Mouse (Mus musculus): ENCODE results near the gene Eif5b. TPM values are rescaled to one million over a fixed set of nuclear protein-coding genes. Genes with fewer than 3 reads are reported as not detected.

Eif5b gene
- total RNA-seq, 4 experiments from 2014 or later: 53.3 to 62.9 (median 54.8) TPM

Other genes with a start within 250 kb of the Eif5b start
- gene Tsga10, start 131.6 kb upstream of the Eif5b start, total RNA-seq (2022): 1 to 10 TPM; 6.1 to 8.0 (median 7.7) TPM
- gene Lipt1, start 126.3 kb upstream of the Eif5b start, total RNA-seq (2022): 10 to 100 TPM in 1 of 4 experiments, 1 to 10 TPM in 3; 8.5 to 10.7 (median 9.1) TPM
- gene Mitd1, start 107.6 kb upstream of the Eif5b start, total RNA-seq (2022): 1 to 10 TPM in 3 of 4 experiments, under 1 TPM in 1; 0.63 to 2.1 (median 1.3) TPM
- 100 to 1,000 TPM; 261 to 309 (median 283) TPM for gene Mrpl30, start 107.5 kb upstream of the Eif5b start, total RNA-seq (2022)
- not detected for gene Lyg2, start 81.5 kb upstream of the Eif5b start, total RNA-seq (2022)
- not detected for gene Lyg1, start 40.3 kb upstream of the Eif5b start, total RNA-seq (2022)
- gene Txndc9, start 117 bp upstream of the Eif5b start, total RNA-seq (2022): 10 to 100 TPM; 30.9 to 38.3 (median 35.5) TPM
- gene Rev1, start 131.8 kb downstream of the Eif5b start, total RNA-seq (2022): 10 to 100 TPM; 17.7 to 20.0 (median 19.3) TPM

Measured in gastrocnemius, adult 8-10 months (tissue).